Mouse (Mus musculus) neutrophil, adult 5-6 weeks (primary cell): Measurements from ENCODE around the gene Pnpla3. TPM values are rescaled to one million over a fixed set of nuclear protein-coding genes. Genes with fewer than 3 reads are reported as not detected.

Experiments
- ATAC-seq: fragments of 151-379, 151-347 bp; 2 replicates; pipeline ENCODE4 v1.8.0; 2017; ENCODE audit warnings: mild to moderate bottlenecking, moderate TSS enrichment; ENCODE audit not compliant: insufficient number of reproducible peaks, poor library complexity, low FRiP score, severe bottlenecking; ENCODE audit errors: extremely low read depth
- total RNA-seq: library from RNA; stranded (forward); fragments of 200-1000 nt; gene quantifications from 2 replicates; pipeline ENCODE4 v1.2.3, GENCODE M21; 2017

Pnpla3 gene
- total RNA-seq, 1 experiment from 2014 or later: not detected

- peak; percentile 48; the same call in 1 of the 2 replicates for ATAC-seq
Observed at GRCm38 (mm10) chr15:84212031-84212755, 44.6 kb downstream of the Pnpla3 start.

DNA sequence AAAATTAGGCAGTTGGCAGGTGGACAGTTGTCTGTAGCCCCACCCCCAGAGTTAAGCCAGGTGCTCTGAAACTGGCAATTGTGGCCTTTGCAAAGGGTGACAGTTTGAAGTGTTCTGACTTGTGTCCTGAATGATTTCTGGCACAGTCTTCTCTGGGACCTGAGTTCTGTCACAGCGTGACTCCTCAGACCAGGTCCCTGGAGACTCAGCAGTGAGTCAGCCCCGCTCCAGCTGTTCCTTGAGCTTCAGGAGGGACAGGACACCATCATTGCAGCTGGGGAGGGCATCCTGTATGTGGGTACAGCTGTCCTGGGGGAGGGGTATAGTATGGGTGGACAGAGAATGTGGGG is 45.1 kb downstream of the Pnpla3 start:
- no peak for ATAC-seq

- no peak for ATAC-seq
Observed at GRCm38 (mm10) chr15:84213162-84213739, 45.6 kb downstream of the Pnpla3 start.

DNA sequence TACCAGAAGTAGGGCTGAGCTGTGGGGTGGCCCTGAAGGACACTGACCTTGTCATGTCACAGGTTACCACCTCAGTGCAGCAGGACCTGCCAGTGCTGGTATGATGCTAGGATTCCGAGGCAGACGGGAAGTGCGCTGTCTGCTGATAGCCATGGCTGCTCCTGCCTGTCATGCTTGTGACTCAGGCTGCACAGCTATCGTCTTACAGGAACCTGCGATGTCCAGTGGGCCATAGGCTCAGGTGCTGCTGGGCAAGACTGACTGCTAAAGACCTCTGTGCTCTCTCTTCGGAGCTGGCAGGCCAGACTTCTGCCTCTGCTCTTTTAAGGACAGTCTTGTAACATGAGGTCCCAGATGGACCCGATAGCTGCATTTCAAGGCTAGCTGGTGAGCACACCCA is 46.8 kb downstream of the Pnpla3 start:
- ATAC-seq: no peak

DNA sequence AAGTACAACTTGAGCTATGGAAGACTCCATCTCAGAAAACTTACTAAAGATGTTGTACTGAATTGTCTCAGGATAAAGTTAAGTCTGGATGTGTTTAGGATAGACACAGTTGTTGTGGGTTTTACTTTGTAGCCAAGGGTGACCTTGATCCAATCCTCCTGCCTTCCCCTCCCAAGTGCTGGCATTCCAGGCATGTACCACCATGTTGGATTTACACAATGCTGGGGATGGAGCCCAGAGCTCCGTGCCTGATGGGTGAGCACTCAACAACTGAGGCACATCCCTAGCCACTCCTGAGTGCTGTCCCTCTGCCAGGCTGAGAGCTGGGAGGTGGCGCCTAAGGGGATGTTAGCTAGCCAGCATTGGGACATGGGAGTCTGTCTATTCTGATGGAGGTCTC is 47.6 kb downstream of the Pnpla3 start:
- ATAC-seq: no peak

- no peak for ATAC-seq
Observed at GRCm38 (mm10) chr15:84216026-84216425, 48.4 kb downstream of the Pnpla3 start.

- no peak for ATAC-seq
Observed at GRCm38 (mm10) chr15:84216461-84217084, 48.9 kb downstream of the Pnpla3 start.

DNA sequence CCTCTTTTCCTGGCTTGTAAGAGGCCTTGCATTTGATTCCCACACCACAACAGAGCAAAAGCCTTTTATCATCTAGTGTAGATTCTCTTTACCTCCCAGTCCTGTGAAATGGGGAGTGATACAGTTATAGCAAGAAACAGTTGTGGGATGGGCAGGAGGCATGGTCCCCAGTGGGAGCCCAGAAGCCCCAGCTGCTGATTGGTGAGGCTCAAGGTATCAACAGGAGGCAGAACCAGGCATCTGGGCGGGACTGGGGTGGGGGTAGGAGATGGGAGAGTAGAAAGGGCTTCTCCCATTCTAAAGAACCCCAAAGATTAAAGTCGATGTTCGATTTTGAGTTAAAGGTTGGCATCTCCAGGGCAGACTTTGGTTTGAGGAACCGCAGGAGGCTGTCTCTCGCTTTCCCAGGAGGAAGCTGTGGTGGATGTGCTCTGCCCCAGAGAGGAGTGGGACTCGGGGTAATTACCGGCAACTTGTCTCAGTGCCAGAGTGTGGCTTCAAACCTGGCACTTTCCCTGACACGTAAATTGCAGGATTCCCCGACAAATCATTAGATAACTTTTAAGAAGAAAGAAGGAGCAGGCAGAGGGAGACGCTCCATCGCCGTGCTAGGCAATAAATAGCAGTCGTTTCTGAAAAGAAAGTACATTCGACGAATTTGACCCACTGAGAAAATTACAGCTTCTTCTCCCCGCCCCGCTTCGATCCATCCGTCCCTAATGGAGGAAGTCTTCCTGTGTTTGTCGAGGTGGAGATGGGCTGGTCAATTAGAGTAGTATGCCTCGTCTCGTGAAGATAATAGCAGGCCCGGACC is 50.5 kb downstream of the Pnpla3 start:
- no peak for ATAC-seq

DNA sequence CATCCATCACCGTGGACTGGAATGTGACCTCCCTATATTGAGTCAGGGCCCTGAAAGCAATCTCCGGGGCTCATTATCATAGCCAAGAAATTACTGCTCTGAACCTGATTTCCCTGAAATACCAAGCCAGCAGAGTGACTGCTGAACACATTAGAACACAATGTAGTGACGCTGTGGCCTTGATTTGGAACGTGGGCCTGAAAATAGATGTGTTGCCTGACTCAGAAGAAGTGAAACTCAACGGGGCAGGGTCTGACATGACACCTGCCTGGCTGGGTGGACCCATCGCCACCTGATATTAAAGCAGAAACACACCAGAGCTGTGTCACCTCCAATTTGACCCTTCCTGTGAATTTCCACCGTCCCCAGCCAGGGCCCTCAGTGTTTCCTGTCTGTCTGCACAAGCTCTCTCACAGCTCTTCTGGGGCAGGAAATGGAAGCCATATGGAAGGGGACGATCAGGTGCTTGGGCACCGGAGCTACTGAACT is 51.2 kb downstream of the Pnpla3 start:
- no peak for ATAC-seq

DNA sequence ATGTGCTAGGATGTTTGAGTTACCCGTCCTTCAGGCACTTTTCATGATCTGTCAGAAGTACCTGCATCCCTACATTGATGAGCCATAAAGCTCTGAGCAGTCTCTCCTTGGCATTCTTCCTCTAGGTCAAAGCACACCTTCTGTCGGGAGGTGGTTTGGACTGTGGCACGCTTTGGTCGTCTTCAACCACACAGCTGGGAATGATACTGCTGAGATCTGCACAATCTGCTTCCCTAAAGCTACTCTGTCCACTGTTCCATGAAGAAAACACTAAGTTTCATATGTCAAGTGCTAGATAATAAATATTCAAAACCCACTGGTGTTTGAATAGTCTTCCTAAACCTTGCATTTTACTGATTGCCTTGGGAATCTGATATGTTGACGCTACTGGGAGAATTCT is 53.9 kb downstream of the Pnpla3 start:
- ATAC-seq: no peak

DNA sequence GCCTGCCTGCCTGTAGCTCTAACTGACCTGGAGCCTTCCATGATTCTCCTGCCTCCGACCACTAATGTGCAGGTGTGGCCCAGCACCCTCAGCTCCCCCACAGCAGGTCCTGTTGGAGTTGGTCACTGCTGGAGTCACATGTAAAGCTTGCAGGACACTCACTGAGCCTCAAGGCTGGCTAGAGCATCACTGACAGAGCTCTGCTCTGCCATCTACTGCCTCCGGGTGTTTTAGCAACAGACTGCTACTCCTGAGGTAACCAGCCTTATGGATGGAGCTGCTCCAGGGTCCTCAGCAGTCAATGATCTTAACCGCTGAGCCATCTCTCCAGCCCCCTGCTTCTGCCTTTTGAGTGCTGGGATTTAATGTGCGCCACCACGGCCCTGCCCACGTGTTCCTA is 55.8 kb downstream of the Pnpla3 start:
- no peak for ATAC-seq

- no peak for ATAC-seq
Observed at GRCm38 (mm10) chr15:84224779-84225178, 57.1 kb downstream of the Pnpla3 start.

- ATAC-seq: no peak
Observed at GRCm38 (mm10) chr15:84226918-84227317, 59.3 kb downstream of the Pnpla3 start.

DNA sequence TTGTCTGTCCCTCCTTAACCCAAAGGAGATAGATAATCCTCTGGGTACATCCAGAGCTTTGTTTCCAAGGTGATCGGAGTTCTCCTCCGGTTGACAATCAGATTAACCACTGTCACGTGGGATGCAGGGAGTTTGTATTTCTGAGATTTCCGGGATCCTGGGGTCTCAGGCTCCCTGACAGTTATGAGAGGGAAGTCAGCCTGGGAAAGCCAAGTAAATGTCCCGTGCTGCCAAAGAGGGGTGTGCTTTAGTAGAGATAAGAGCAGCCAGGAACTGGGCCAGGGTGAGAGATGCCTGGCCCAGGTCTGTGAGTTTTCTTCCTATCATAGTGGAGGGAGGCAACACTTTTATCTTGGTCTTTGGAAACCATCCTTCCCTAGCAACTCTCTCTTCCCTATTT is 63.0 kb downstream of the Pnpla3 start:
- no peak for ATAC-seq

GRCm38 (mm10) chr15:84231113-84231712 is 63.6 kb downstream of the Pnpla3 start:
- no peak for ATAC-seq

GRCm38 (mm10) chr15:84231721-84232561 is 64.3 kb downstream of the Pnpla3 start, which contains the start of gene Parvb:
Gene Parvb, plus strand, starts transcription at chr15:84232043.
- ATAC-seq: no peak

- ATAC-seq: no peak
Observed at GRCm38 (mm10) chr15:84232609-84233008, 65.0 kb downstream of the Pnpla3 start.
